Mouse (Mus musculus) E14TG2a.4 (cell line): ENCODE measurements around the gene Snx21.

Experiments
- H3K27me3 ChIP-seq: 2 replicates; pipeline ENCODE4 v1.6.1; 2014; ENCODE audit warnings: low read length, control low read depth; ENCODE audit not compliant: insufficient read depth
- H3K36me3 ChIP-seq: 2 replicates; pipeline ENCODE4 v1.6.1; 2014; ENCODE audit warnings: low read length, control low read depth; ENCODE audit not compliant: insufficient read depth
- H3K4me1 ChIP-seq: replicated peaks from 2 replicates; pipeline ENCODE4 v1.6.1; 2014; ENCODE audit warnings: low read depth, low read length, control low read depth
- H3K4me3 ChIP-seq: replicated peaks from 2 replicates; pipeline ENCODE4 v1.5.1; 2014; ENCODE audit warnings: mild to moderate bottlenecking, low read length
- H3K9me3 ChIP-seq: 2 replicates; pipeline ENCODE4 v1.6.1; 2014; ENCODE audit warnings: low read length, control low read depth
- CTCF ChIP-seq: conservative IDR thresholded peaks from 2 replicates; pipeline ENCODE4 v1.5.1; 2014; ENCODE audit warnings: low read length
- NANOG ChIP-seq: IDR thresholded peaks from 2 replicates; pipeline ENCODE4 v1.6.1; 2014; ENCODE audit warnings: borderline replicate concordance, low read length, mixed read lengths
- POU5F1 ChIP-seq: IDR thresholded peaks from 2 replicates; pipeline ENCODE4 v1.6.1; 2014; ENCODE audit warnings: low read length, borderline replicate concordance

Gene Snx21

GRCm38 (mm10) chr2:164786388-164786885 is 814 bp downstream of the Snx21 start:
- TF ChIP-seq CTCF = no peak
- TF ChIP-seq POU5F1 = no peak
- no peak for TF ChIP-seq NANOG
- Histone ChIP-seq H3K4me1 (peaks cover 62% of the 10 kb centered on the region), H3K36me3 (peaks cover 23% of the 10 kb centered on the region), H3K27me3 (peaks cover 20% of the 10 kb centered on the region), H3K9me3 (no peaks in the 10 kb centered on the region), H3K4me3 (peak overlapping the region; percentile 88)

- Histone ChIP-seq H3K4me1 (peaks cover 68% of the 10 kb centered on the region), H3K4me3 (no peak overlapping the region), H3K9me3 (no peaks in the 10 kb centered on the region), H3K27me3 (peaks cover 20% of the 10 kb centered on the region), H3K36me3 (peaks cover 29% of the 10 kb centered on the region)
- TF ChIP-seq CTCF = no peak
- TF ChIP-seq NANOG = no peak
- TF ChIP-seq POU5F1 = no peak
These were observed 1.4 kb downstream of the Snx21 start for GRCm38 (mm10) chr2:164787032-164787431.

- Histone ChIP-seq H3K9me3 (no peaks in the 10 kb centered on the region), H3K27me3 (peaks cover 17% of the 10 kb centered on the region), H3K4me3 (no peak overlapping the region), H3K36me3 (peaks cover 36% of the 10 kb centered on the region), H3K4me1 (peaks cover 75% of the 10 kb centered on the region)
- TF ChIP-seq CTCF (no peak), NANOG (no peak), POU5F1 (no peak)
These were observed 2.2 kb downstream of the Snx21 start for GRCm38 (mm10) chr2:164787779-164788178.

- TF ChIP-seq POU5F1 (no peak), NANOG (no peak), CTCF (no peak)
- Histone ChIP-seq H3K36me3 (peaks cover 43% of the 10 kb centered on the region), H3K4me3 (peak overlapping the region; percentile 27), H3K4me1 (peaks cover 82% of the 10 kb centered on the region), H3K9me3 (no peaks in the 10 kb centered on the region), H3K27me3 (peaks cover 17% of the 10 kb centered on the region)
These were observed 2.8 kb downstream of the Snx21 start for GRCm38 (mm10) chr2:164788411-164788810.

- peaks cover 9% of the 10 kb centered on the region for H3K27me3 ChIP-seq
- TF ChIP-seq CTCF = no peak
- no peak for TF ChIP-seq POU5F1
- H3K4me1 ChIP-seq = peaks cover 92% of the 10 kb centered on the region
- H3K36me3 ChIP-seq = peaks cover 61% of the 10 kb centered on the region
- H3K4me3 ChIP-seq = no peak overlapping the region
- H3K9me3 ChIP-seq = no peaks in the 10 kb centered on the region
These were observed 4.8 kb downstream of the Snx21 start for GRCm38 (mm10) chr2:164790451-164790850.

GRCm38 (mm10) chr2:164791841-164792261 is 6.2 kb downstream of the Snx21 start:
- peaks cover 3% of the 10 kb centered on the region; the same call in 1 of the 2 replicates for H3K27me3 ChIP-seq
- H3K36me3 ChIP-seq = peaks cover 75% of the 10 kb centered on the region
- peak overlapping the region; percentile 53 for H3K4me3 ChIP-seq
- TF ChIP-seq CTCF (no peak), POU5F1 (no peak), NANOG (no peak)
- H3K4me1 ChIP-seq = peaks cover 91% of the 10 kb centered on the region
- H3K9me3 ChIP-seq = no peaks in the 10 kb centered on the region

- TF ChIP-seq NANOG = no peak
- TF ChIP-seq CTCF = no peak
- no peak for TF ChIP-seq POU5F1
- H3K4me1 ChIP-seq = peaks cover 85% of the 10 kb centered on the region
- H3K27me3 ChIP-seq = no peaks in the 10 kb centered on the region
- no peaks in the 10 kb centered on the region for H3K9me3 ChIP-seq
- peaks cover 82% of the 10 kb centered on the region for H3K36me3 ChIP-seq
- peak overlapping the region; percentile 53 for H3K4me3 ChIP-seq
These were observed 7.0 kb downstream of the Snx21 start for GRCm38 (mm10) chr2:164792400-164793190.

- no peak for TF ChIP-seq NANOG
- peak; percentile 96 for TF ChIP-seq CTCF
- no peak for TF ChIP-seq POU5F1
- Histone ChIP-seq H3K9me3 (no peaks in the 10 kb centered on the region), H3K4me1 (peaks cover 80% of the 10 kb centered on the region)
These were observed 7.6 kb downstream of the Snx21 start for GRCm38 (mm10) chr2:164793236-164793635.

More at GRCm38 (mm10) chr2:164793236-164793635, 7.6 kb downstream of the Snx21 start:
- Histone ChIP-seq H3K36me3 (peaks cover 88% of the 10 kb centered on the region), H3K4me3 (no peak overlapping the region; the same call in 1 of the 2 replicates), H3K27me3 (no peaks in the 10 kb centered on the region)
